Mouse (Mus musculus) embryonic facial prominence, embryonic 11.5 days (tissue): Measurements from ENCODE around the gene Cfc1. TPM values are rescaled to one million over a fixed set of nuclear protein-coding genes. Genes with fewer than 3 reads are reported as not detected.

ENCODE experiments used
- ATAC-seq: fragments of 200-750 bp; cut with Nextera tagmentation; replicated peaks from 2 replicates; pipeline ENCODE4 v1.8.0; 2017; ENCODE audit warnings: low read depth; ENCODE audit not compliant: insufficient number of reproducible peaks, low FRiP score, low TSS enrichment
- DNase-seq: peaks from one replicate; pipeline ENCODE4 v3.0.0-alpha.2; 2015; ENCODE audit warnings: low spot score
- H3K27ac ChIP-seq: fragments of 300-500 bp; sonication (generic); replicated peaks from 2 replicates; pipeline ENCODE4 v1.5.1; 2014; ENCODE audit warnings: mild to moderate bottlenecking, low read depth, low read length, control low read depth
- H3K27me3 ChIP-seq: fragments of 300-500 bp; sonication (generic); 2 replicates; pipeline ENCODE4 v1.6.1; 2014; ENCODE audit warnings: mild to moderate bottlenecking, low read length, moderate library complexity, mixed read lengths; ENCODE audit not compliant: control insufficient read depth, insufficient read depth
- H3K36me3 ChIP-seq: fragments of 300-500 bp; sonication (generic); replicated peaks from 2 replicates; pipeline ENCODE4 v1.6.1; 2014; ENCODE audit warnings: low read depth, mild to moderate bottlenecking, low read length, moderate library complexity, mixed read lengths; ENCODE audit not compliant: control insufficient read depth, insufficient read depth
- H3K4me1 ChIP-seq: fragments of 300-500 bp; sonication (generic); 2 replicates; pipeline ENCODE4 v1.6.1; 2014; ENCODE audit warnings: low read length, mixed read lengths; ENCODE audit not compliant: control insufficient read depth, insufficient read depth
- H3K4me2 ChIP-seq: fragments of 300-500 bp; sonication (generic); 2 replicates; pipeline ENCODE4 v1.6.1; 2014; ENCODE audit warnings: low read depth, mild to moderate bottlenecking, control low read depth, low read length, moderate library complexity
- H3K4me3 ChIP-seq: fragments of 300-500 bp; sonication (generic); 2 replicates; pipeline ENCODE4 v1.5.1; 2014; ENCODE audit warnings: low read depth, low read length, control low read depth
- H3K9ac ChIP-seq: fragments of 300-500 bp; sonication (generic); replicated peaks from 2 replicates; pipeline ENCODE4 v1.6.1; 2014; ENCODE audit warnings: mild to moderate bottlenecking, control low read depth, low read length
- H3K9me3 ChIP-seq: fragments of 300-500 bp; sonication (generic); replicated peaks from 2 replicates; pipeline ENCODE4 v1.6.1; 2016; ENCODE audit warnings: mild to moderate bottlenecking, low read length, inconsistent platforms, mixed read lengths; ENCODE audit not compliant: control insufficient read depth
- WGBS: fragments of 180-500 bp; shearing (Covaris S2); extraction: QIAGEN DNeasy Blood & Tissue Kit; methylation state at CpG from one replicate; pipeline ENCODE4 v1.1.7; 2014; 5-methylcytosine and 5-hydroxymethylcytosine counted together
- polyA plus RNA-seq: library from polyadenylated mRNA; unstranded; fragments of >200 nt; fragmentation: Nextera tagmentation; extraction: Ambion mirVana; gene quantifications from 2 replicates; pipeline ENCODE4 v1.2.1, GENCODE M21; 2014

The Cfc1 gene
- polyA plus RNA-seq, 1 experiment from 2014 or later = not detected

GRCm38 (mm10) chr1:34560843-34561242 is 25.4 kb downstream of the Cfc1 start, which contains the start of gene Prss40:
Gene Prss40 (minus strand): TSS chr1:34560943.
- no peak for ATAC-seq
- H3K36me3 ChIP-seq = no peaks in the 10 kb centered on the region
- DNase-seq = no peak
- no peaks in the 10 kb centered on the region for H3K27me3 ChIP-seq
- no peak within 1 kb of the TSS for H3K9ac ChIP-seq
- H3K27ac ChIP-seq = no peak within 1 kb of the TSS
- H3K4me1 ChIP-seq = no peaks in the 10 kb centered on the region
- no peak within 1 kb of the TSS for H3K4me2 ChIP-seq
- H3K4me3 ChIP-seq = no peak within 1 kb of the TSS
- H3K9me3 ChIP-seq = no peaks in the 10 kb centered on the region
- 82% methylated on average over 15 of the region's 15 CpGs for WGBS

GRCm38 (mm10) chr1:34564383-34565045 is 29.1 kb downstream of the Cfc1 start:
- whole genome bisulfite sequencing = 76% methylated on average over 8 of the region's 8 CpGs
- H3K36me3 ChIP-seq = no peaks in the 10 kb centered on the region
- ATAC-seq (no peak), DNase-seq (no peak)
- H3K4me2 ChIP-seq = no peak overlapping the region
- no peak overlapping the region for H3K4me3 ChIP-seq
- no peaks in the 10 kb centered on the region for H3K4me1 ChIP-seq
- no peaks in the 10 kb centered on the region for H3K27me3 ChIP-seq
- no peak overlapping the region for H3K27ac ChIP-seq
- no peak overlapping the region for H3K9ac ChIP-seq
- no peaks in the 10 kb centered on the region for H3K9me3 ChIP-seq

DNA sequence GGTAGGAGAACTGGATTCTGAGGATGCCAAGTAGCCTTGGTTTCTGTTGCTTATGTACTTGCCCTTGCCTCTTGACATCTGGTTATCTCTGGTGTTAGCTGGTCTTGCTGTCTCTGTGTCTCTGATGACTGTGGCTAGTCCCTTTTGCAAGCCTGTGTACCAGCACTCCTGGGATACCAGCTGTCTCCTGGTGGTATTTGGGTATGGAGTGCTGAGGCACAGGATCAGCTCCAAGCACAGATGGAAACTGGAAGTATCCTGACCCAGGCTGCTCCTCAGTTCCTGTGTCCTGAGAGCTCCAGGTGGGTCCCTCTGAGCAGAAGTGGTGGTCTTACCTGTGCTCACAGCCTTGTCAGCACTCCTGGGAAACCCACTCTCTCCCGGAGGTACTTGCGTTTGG is 32.7 kb downstream of the Cfc1 start:
- no peak for ATAC-seq
- Histone ChIP-seq H3K36me3 (no peaks in the 10 kb centered on the region), H3K4me1 (no peaks in the 10 kb centered on the region), H3K27me3 (no peaks in the 10 kb centered on the region), H3K4me2 (no peak overlapping the region), H3K9me3 (no peaks in the 10 kb centered on the region), H3K4me3 (no peak overlapping the region), H3K9ac (no peak overlapping the region), H3K27ac (no peak overlapping the region)
- no peak for DNase-seq
- 92% methylated on average over 2 of the region's 2 CpGs for WGBS

DNA sequence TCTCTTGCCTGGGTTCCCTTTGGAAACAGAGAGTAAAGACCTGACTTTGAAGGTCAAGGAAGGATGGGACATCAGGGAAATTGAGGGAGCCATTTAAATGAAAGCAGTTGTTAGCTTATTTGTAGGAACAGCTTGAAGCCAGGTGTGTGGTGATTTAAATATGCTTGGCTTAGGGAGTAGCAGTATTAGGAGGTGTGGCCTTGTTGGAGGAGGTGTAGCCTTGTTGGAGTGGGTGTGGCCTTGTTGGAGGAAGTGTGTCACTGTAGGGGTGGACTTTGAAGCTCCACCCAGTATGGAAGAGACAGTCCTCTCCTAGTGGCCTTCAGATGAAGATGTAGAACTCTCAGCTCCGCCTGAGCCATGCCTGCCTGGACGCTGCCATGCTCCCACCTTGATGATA is 34.4 kb downstream of the Cfc1 start:
- no peaks in the 10 kb centered on the region for H3K27me3 ChIP-seq
- H3K9ac ChIP-seq = no peak overlapping the region
- H3K4me2 ChIP-seq = no peak overlapping the region
- H3K4me3 ChIP-seq = no peak overlapping the region
- H3K4me1 ChIP-seq = no peaks in the 10 kb centered on the region
- 87% methylated on average over 2 of the region's 2 CpGs for WGBS
- DNase-seq (no peak), ATAC-seq (no peak)
- no peak overlapping the region for H3K27ac ChIP-seq
- no peaks in the 10 kb centered on the region for H3K36me3 ChIP-seq
- H3K9me3 ChIP-seq = no peaks in the 10 kb centered on the region

DNA sequence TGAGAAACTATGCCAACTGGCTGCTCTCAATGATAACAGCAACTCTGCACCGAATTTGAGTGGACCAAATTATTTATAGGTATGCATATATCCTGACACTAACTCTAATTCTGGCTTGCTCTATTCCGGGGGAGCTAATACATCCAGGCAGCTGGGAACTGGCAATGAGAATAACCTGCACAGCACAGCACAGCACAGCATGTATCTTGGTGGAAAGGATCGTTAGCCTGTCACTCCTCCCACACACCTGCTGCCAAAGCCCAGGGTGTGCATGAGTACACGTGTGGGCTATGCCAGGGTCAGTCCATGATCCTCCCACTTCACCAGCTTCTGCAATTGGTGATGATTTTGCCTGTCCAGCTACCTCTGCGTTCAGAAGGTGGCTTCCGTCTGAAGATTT is 36.0 kb downstream of the Cfc1 start:
- ATAC-seq = no peak
- Histone ChIP-seq H3K4me1 (no peaks in the 10 kb centered on the region), H3K4me3 (no peak overlapping the region), H3K9me3 (no peaks in the 10 kb centered on the region), H3K9ac (no peak overlapping the region), H3K27me3 (no peaks in the 10 kb centered on the region), H3K36me3 (no peaks in the 10 kb centered on the region), H3K27ac (no peak overlapping the region), H3K4me2 (no peak overlapping the region)
- 83% methylated on average over 6 of the region's 6 CpGs for WGBS
- no peak for DNase-seq

GRCm38 (mm10) chr1:34573221-34573620 is 37.8 kb downstream of the Cfc1 start:
- Histone ChIP-seq H3K27ac (no peak overlapping the region), H3K27me3 (no peaks in the 10 kb centered on the region), H3K36me3 (no peaks in the 10 kb centered on the region), H3K9me3 (no peaks in the 10 kb centered on the region), H3K4me1 (no peaks in the 10 kb centered on the region), H3K9ac (no peak overlapping the region), H3K4me3 (no peak overlapping the region), H3K4me2 (no peak overlapping the region)
- no peak for DNase-seq
- no peak for ATAC-seq
- WGBS = 77% methylated on average over 6 of the region's 6 CpGs

DNA sequence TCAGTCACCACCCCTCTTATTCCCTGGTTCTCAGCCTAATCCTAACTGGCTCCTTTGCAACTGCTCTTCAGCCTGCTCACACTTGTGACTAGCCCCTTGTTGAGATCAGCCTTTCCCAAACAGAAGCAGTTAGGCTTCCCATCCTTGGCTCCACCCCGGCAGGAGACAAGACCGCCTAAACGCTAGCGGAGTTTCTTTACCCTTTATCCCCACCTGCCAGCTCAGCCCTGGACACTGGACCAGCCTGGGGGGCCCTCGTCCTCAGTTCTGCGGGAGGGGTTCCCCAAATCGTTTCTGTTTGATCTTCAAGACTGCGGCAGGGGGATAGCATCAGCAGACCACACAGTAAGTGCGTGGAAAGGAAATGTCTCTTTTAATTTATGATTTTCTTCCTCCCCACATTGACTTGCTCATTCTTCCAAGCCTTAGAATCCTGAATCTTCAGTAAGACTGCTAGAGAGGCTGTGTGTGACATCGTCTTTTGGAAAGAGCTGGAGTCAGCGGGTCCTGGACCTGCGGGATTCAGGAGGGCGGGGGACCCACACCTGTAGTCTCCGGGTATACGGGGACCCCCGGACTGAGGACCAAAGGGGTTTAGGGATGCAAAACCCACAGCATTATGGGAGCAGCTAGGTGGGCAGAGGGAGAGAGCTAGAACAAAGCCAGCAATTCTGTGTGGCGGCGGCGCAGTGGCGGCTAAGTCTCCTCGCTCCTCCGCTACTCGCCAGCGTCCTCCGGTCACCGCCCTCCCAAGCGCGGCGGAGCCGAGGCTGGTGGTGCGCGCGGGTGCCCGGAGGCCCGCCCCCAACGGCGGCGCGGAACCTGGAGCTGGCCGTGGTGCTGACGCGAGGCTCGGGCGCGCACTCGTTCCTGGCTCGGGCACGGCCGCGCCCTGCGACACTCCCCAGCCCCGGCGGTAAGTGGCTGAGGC is 43.7 kb downstream of the Cfc1 start, which contains the start of gene Amer3:
Gene Amer3 (plus strand): TSS at position 807 of the 931 bp plus-strand sequence.
- DNase-seq = peak; percentile 88
- no peak within 1 kb of the TSS for H3K27ac ChIP-seq

More for the DNA sequence above, 43.7 kb downstream of the Cfc1 start, which contains the start of gene Amer3:
- Histone ChIP-seq H3K4me1 (no peaks in the 10 kb centered on the region), H3K27me3 (peaks cover 2% of the 10 kb centered on the region), H3K9ac (no peak within 1 kb of the TSS; the same call in 1 of the 2 replicates), H3K4me2 (peak within 1 kb of the TSS; percentile 75), H3K4me3 (peak within 1 kb of the TSS; percentile 31), H3K36me3 (no peaks in the 10 kb centered on the region), H3K9me3 (no peaks in the 10 kb centered on the region)
- peak; percentile 85 for ATAC-seq
- under 1% methylated on average over 53 of the region's 53 CpGs for WGBS
